Mouse (Mus musculus) heart, embryonic 15.5 days (tissue): Measurements from ENCODE around the gene Tgfa. TPM values are rescaled to one million over a fixed set of nuclear protein-coding genes. Genes with fewer than 3 reads are reported as not detected.

Experiments used
- ATAC-seq: fragments of 200-750 bp; cut with Nextera tagmentation; replicated peaks from 2 replicates; pipeline ENCODE4 v1.8.0; 2017; ENCODE audit warnings: low read depth, moderate TSS enrichment; ENCODE audit not compliant: insufficient number of reproducible peaks, insufficient read depth, low FRiP score
- H3K27ac ChIP-seq: fragments of 300-500 bp; sonication (generic); 2 replicates; pipeline ENCODE4 v1.5.1; 2015; ENCODE audit warnings: mild to moderate bottlenecking, inconsistent platforms
- H3K27me3 ChIP-seq: fragments of 300-500 bp; sonication (generic); 2 replicates; pipeline ENCODE4 v1.6.1; 2015; ENCODE audit warnings: inconsistent platforms
- H3K36me3 ChIP-seq: fragments of 300-500 bp; sonication (generic); 2 replicates; pipeline ENCODE4 v1.6.1; 2015; ENCODE audit warnings: mild to moderate bottlenecking, inconsistent platforms
- H3K4me1 ChIP-seq: fragments of 300-500 bp; sonication (generic); replicated peaks from 2 replicates; pipeline ENCODE4 v1.6.1; 2015; ENCODE audit warnings: inconsistent platforms
- H3K4me2 ChIP-seq: fragments of 300-500 bp; sonication (generic); 2 replicates; pipeline ENCODE4 v1.6.1; 2015; ENCODE audit warnings: inconsistent platforms, mild to moderate bottlenecking, moderate library complexity
- H3K4me3 ChIP-seq: fragments of 300-500 bp; sonication (generic); 2 replicates; pipeline ENCODE4 v1.5.1; 2015; ENCODE audit warnings: mild to moderate bottlenecking, inconsistent platforms
- H3K9ac ChIP-seq: fragments of 300-500 bp; sonication (generic); 2 replicates; pipeline ENCODE4 v1.6.1; 2015; ENCODE audit warnings: mild to moderate bottlenecking, inconsistent platforms
- H3K9me3 ChIP-seq: fragments of 300-500 bp; sonication (generic); replicated peaks from 2 replicates; pipeline ENCODE4 v1.6.1; 2016; ENCODE audit warnings: inconsistent platforms
- WGBS: fragments of 180-500 bp; shearing (Covaris S2); methylation state at CpG from one replicate; pipeline ENCODE4 v1.1.7; 2015; ENCODE audit warnings: mixed read lengths; 5-methylcytosine and 5-hydroxymethylcytosine counted together
- polyA plus RNA-seq: library from polyadenylated mRNA; unstranded; fragments of >200 nt; fragmentation: Nextera tagmentation; extraction: Ambion mirVana; gene quantifications from 2 replicates; pipeline ENCODE4 v1.2.1, GENCODE M21; 2015

The Tgfa gene
- polyA plus RNA-seq, 1 experiment from 2014 or later: 2.3 TPM

- H3K9me3 ChIP-seq: no peaks in the 10 kb centered on the region
- H3K9ac ChIP-seq: no peak overlapping the region
- WGBS: 64% methylated on average over 3 of the region's 3 CpGs
- H3K27ac ChIP-seq: no peak overlapping the region
- no peaks in the 10 kb centered on the region for H3K36me3 ChIP-seq
- H3K4me3 ChIP-seq: no peak overlapping the region
- H3K4me2 ChIP-seq: no peak overlapping the region
- no peak for ATAC-seq
- H3K4me1 ChIP-seq: no peaks in the 10 kb centered on the region
- H3K27me3 ChIP-seq: no peaks in the 10 kb centered on the region
Measured at GRCm38 (mm10) chr6:86164028-86164427, 31.0 kb upstream of the Tgfa start.

- H3K9ac ChIP-seq: no peak overlapping the region
- no peaks in the 10 kb centered on the region for H3K4me1 ChIP-seq
- no peaks in the 10 kb centered on the region for H3K9me3 ChIP-seq
- WGBS: 75% methylated on average over 9 of the region's 9 CpGs
- no peak overlapping the region for H3K4me2 ChIP-seq
- no peaks in the 10 kb centered on the region for H3K27me3 ChIP-seq
- H3K36me3 ChIP-seq: no peaks in the 10 kb centered on the region
- no peak overlapping the region for H3K27ac ChIP-seq
- no peak overlapping the region for H3K4me3 ChIP-seq
- ATAC-seq: no peak
Measured at GRCm38 (mm10) chr6:86166426-86166825, 28.6 kb upstream of the Tgfa start.

GRCm38 (mm10) chr6:86167851-86168250 lies 27.2 kb upstream of the Tgfa start:
- Histone ChIP-seq H3K4me2 (no peak overlapping the region), H3K27ac (no peak overlapping the region), H3K27me3 (no peaks in the 10 kb centered on the region), H3K36me3 (no peaks in the 10 kb centered on the region), H3K4me3 (no peak overlapping the region), H3K9ac (no peak overlapping the region), H3K4me1 (no peaks in the 10 kb centered on the region), H3K9me3 (no peaks in the 10 kb centered on the region)
- WGBS: 74% methylated on average over 5 of the region's 5 CpGs
- no peak for ATAC-seq

GRCm38 (mm10) chr6:86169166-86169565 lies 25.9 kb upstream of the Tgfa start:
- Histone ChIP-seq H3K9me3 (no peaks in the 10 kb centered on the region), H3K4me2 (no peak overlapping the region), H3K9ac (no peak overlapping the region), H3K4me1 (no peaks in the 10 kb centered on the region), H3K36me3 (no peaks in the 10 kb centered on the region), H3K27ac (no peak overlapping the region), H3K27me3 (no peaks in the 10 kb centered on the region), H3K4me3 (no peak overlapping the region)
- ATAC-seq: no peak
- 48% methylated on average over 4 of the region's 4 CpGs for WGBS

GRCm38 (mm10) chr6:86176236-86176635 lies 18.8 kb upstream of the Tgfa start:
- Histone ChIP-seq H3K4me3 (no peak overlapping the region), H3K9ac (no peak overlapping the region), H3K4me1 (no peaks in the 10 kb centered on the region), H3K27ac (no peak overlapping the region), H3K4me2 (no peak overlapping the region), H3K9me3 (no peaks in the 10 kb centered on the region), H3K27me3 (no peaks in the 10 kb centered on the region), H3K36me3 (no peaks in the 10 kb centered on the region)
- WGBS: 66% methylated on average over 5 of the region's 5 CpGs
- no peak for ATAC-seq

DNA sequence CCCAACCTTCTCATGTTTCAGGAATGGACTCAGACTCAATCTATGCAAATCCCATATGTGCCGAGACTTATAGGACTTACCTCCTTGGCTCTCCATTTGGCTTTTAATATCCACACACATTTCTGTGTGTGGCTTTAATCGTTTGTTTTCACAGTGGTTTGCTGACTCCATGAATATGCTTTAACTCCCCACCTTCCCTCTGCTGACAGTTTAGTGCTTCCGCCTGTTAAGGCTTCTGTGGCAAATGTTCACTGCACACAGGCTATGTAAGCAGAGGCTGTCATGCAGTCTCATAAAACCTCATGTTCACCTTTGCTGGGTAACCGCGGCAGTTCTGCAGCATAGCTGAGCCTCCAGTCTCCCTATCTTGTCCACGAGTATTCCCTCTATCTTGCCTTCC lies 18.3 kb upstream of the Tgfa start:
- 56% methylated on average over 6 of the region's 6 CpGs for WGBS
- no peaks in the 10 kb centered on the region for H3K27me3 ChIP-seq
- ATAC-seq: no peak
- H3K4me3 ChIP-seq: no peak overlapping the region
- no peak overlapping the region for H3K27ac ChIP-seq
- H3K9ac ChIP-seq: no peak overlapping the region
- no peaks in the 10 kb centered on the region for H3K4me1 ChIP-seq
- no peaks in the 10 kb centered on the region for H3K36me3 ChIP-seq
- no peak overlapping the region for H3K4me2 ChIP-seq
- H3K9me3 ChIP-seq: no peaks in the 10 kb centered on the region

GRCm38 (mm10) chr6:86177331-86177982 lies 17.6 kb upstream of the Tgfa start:
- H3K9me3 ChIP-seq: no peaks in the 10 kb centered on the region
- no peaks in the 10 kb centered on the region for H3K36me3 ChIP-seq
- WGBS: 89% methylated on average over 9 of the region's 9 CpGs
- no peak overlapping the region for H3K4me3 ChIP-seq
- H3K27ac ChIP-seq: no peak overlapping the region
- H3K4me2 ChIP-seq: no peak overlapping the region
- no peak overlapping the region for H3K9ac ChIP-seq
- ATAC-seq: no peak
- H3K27me3 ChIP-seq: no peaks in the 10 kb centered on the region
- no peaks in the 10 kb centered on the region for H3K4me1 ChIP-seq

- 13% methylated on average over 2 of the region's 2 CpGs for WGBS
- Histone ChIP-seq H3K36me3 (no peaks in the 10 kb centered on the region), H3K4me3 (no peak overlapping the region), H3K9ac (no peak overlapping the region), H3K4me2 (no peak overlapping the region), H3K27ac (no peak overlapping the region), H3K9me3 (no peaks in the 10 kb centered on the region), H3K4me1 (no peaks in the 10 kb centered on the region), H3K27me3 (no peaks in the 10 kb centered on the region)
- peak; percentile 53; the same call in 1 of the 2 replicates for ATAC-seq
Measured at GRCm38 (mm10) chr6:86180617-86181016, 14.4 kb upstream of the Tgfa start.

- Histone ChIP-seq H3K9me3 (no peaks in the 10 kb centered on the region), H3K4me2 (no peak overlapping the region), H3K36me3 (no peaks in the 10 kb centered on the region), H3K9ac (no peak overlapping the region), H3K27me3 (no peaks in the 10 kb centered on the region), H3K4me3 (no peak overlapping the region), H3K27ac (no peak overlapping the region), H3K4me1 (no peaks in the 10 kb centered on the region)
- WGBS: 75% methylated on average over 9 of the region's 9 CpGs
- no peak for ATAC-seq
Measured at GRCm38 (mm10) chr6:86182016-86182415, 13.0 kb upstream of the Tgfa start.

DNA sequence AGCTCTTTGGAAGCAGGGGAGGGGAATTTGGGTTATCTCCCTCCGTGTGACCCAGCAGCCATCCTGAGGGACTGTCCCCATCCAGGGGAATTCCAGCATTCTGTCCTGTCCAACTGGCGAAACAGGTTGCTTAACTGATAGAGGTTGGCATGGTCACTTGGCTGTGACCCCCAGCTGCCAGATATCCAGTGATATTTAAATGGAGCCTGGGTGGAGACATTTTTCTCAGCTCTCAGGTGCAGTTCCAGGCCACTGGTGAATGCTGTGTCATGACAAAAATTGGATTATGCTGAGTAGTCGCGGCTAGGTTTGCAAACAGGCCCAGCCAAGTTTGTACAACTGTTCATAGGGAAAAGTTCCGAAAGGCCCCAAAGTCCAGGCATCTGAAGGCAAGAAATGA lies 12.4 kb upstream of the Tgfa start:
- no peak overlapping the region for H3K4me3 ChIP-seq
- no peak overlapping the region for H3K9ac ChIP-seq
- no peak overlapping the region for H3K27ac ChIP-seq
- WGBS: 72% methylated on average over 5 of the region's 5 CpGs
- no peaks in the 10 kb centered on the region for H3K4me1 ChIP-seq
- no peak for ATAC-seq
- H3K9me3 ChIP-seq: no peaks in the 10 kb centered on the region
- H3K27me3 ChIP-seq: no peaks in the 10 kb centered on the region
- no peak overlapping the region for H3K4me2 ChIP-seq
- H3K36me3 ChIP-seq: no peaks in the 10 kb centered on the region

DNA sequence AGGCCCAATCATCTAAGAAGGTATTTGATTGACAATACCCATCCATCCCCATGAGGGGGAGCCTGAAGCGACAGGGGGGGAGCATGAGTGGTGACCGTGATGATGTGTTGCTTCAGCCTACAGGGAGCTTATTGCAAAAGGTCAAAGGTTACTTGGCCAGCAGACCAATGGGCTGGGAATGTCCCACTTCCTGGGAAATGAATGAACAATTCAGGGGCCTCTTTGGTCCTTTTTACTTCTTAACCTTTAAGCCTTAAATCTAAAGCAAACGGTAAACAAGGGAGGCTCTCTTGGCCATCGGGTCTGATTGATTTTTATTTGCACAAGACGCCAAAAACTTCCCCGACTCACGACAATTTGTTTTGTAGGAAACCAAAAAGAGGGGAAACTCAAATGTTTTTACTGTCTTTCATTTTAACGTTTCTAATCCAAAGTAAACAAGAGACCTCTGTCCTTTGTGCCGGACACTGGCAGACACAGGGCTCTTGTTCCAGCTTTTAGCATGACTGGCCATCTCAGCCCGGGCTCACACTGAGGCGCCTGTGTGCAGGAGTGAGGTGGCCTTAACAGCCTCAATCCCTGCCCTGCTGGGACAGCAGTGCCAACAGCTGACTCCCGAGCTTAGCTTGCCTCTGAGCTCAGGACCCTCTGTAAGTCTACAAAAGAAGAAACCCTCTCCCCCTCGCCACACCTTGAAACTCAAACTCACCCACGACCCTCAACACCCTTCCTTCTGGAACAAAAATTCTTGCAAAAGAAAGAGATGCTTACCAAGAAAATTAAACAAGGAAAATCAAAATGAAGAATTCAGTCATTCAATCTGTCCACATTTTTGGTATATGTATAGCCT lies 8.7 kb upstream of the Tgfa start:
- no peaks in the 10 kb centered on the region for H3K4me1 ChIP-seq
- H3K4me3 ChIP-seq: no peak overlapping the region
- H3K36me3 ChIP-seq: no peaks in the 10 kb centered on the region
- no peak overlapping the region for H3K27ac ChIP-seq
- H3K27me3 ChIP-seq: 0 out of 2 replicates have a peak, but pooled peaks cover 3% of the 10 kb centered on the region
- 52% methylated on average over 14 of the region's 14 CpGs for WGBS
- no peak for ATAC-seq
- H3K9me3 ChIP-seq: no peaks in the 10 kb centered on the region
- H3K4me2 ChIP-seq: no peak overlapping the region
- H3K9ac ChIP-seq: no peak overlapping the region
